Mouse (Mus musculus): ENCODE measurements around the gene Iqschfp.

- no peak for TF ChIP-seq CTCF (IDR thresholded peaks at IDR 0.05; ENCODE audit: extremely low read depth, insufficient read depth, low read length)
- TF ChIP-seq POLR2A (IDR thresholded peaks at IDR 0.05; ENCODE audit: extremely low read depth, insufficient read depth, low read length): no peak
These were observed 603.8 kb downstream of the Iqschfp start for GRCm38 (mm10) chr3:68495736-68496242.

Measured in cortical plate, adult 2 months (tissue).